Mouse (Mus musculus) lung, adult 2 months (tissue): ENCODE data around the gene Olfr693. TPM values are rescaled to one million over a fixed set of nuclear protein-coding genes. Genes with fewer than 3 reads are reported as not detected.

Experiments used
- DNase-seq: peaks from one replicate; pipeline ENCODE4 v3.0.0; 2022
- H3K4me1 ChIP-seq: fragments of 200-500 bp; 2 replicates; pipeline ENCODE4 v1.6.1; 2011; ENCODE audit warnings: low read length; ENCODE audit not compliant: control insufficient read depth, insufficient read depth
- H3K4me3 ChIP-seq: fragments of 200-500 bp; replicated peaks from 2 replicates; pipeline ENCODE3; 2011; ENCODE audit warnings: low read depth, mild to moderate bottlenecking, control low read depth, low read length; ENCODE audit errors: extremely low read depth
- CTCF ChIP-seq: fragments of 200-500 bp; IDR thresholded peaks from 2 replicates; pipeline ENCODE4 v1.5.1; 2011; ENCODE audit warnings: mild to moderate bottlenecking, low read length, control low read depth; ENCODE audit not compliant: insufficient read depth
- POLR2A ChIP-seq: fragments of 200-500 bp; IDR thresholded peaks from 2 replicates; pipeline ENCODE4 v1.6.1; 2011; ENCODE audit warnings: low read depth, mild to moderate bottlenecking, control low read depth, low read length, borderline replicate concordance; ENCODE audit errors: extremely low read depth
- WGBS: fragments of 180-500 bp; shearing (Covaris S2); methylation state at CpG from one replicate; pipeline ENCODE4 v1.1.7; 2018; 5-methylcytosine and 5-hydroxymethylcytosine counted together
- polyA plus RNA-seq: library from polyadenylated mRNA; depleted of rRNA; stranded (reverse); fragments of >200 nt; gene quantifications from 2 replicates; pipeline ENCODE4 v1.2.3, GENCODE M21; 2012; rRNA removed

Gene Olfr693
- polyA plus RNA-seq, 1 experiment, result not detected

DNA sequence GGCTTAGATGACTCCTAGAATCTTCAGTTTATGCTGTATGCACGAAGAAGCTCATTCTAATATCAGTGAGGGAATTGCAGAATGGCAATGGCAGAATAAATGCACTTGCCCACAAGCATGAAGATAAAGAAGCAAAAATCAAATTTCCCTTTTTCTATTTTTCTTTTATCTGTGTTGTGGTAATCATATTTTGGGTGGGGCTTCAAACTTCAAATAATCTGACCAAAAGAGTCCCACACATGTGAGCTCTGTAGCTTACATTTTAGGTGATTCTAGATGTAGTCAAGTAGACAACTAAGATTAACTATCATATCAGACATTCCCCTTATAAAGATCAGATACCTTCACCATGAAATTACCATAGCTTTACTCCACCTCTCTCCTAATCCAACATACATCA lies 30.6 kb downstream of the Olfr693 start:
- DNase-seq, result no peak
- WGBS, result 59% methylated on average over 1 of the region's 1 CpGs
- TF ChIP-seq POLR2A (no peak), CTCF (no peak)
- H3K4me1 ChIP-seq, result no peaks in the 10 kb centered on the region
- H3K4me3 ChIP-seq, result no peak overlapping the region

- H3K4me3 ChIP-seq, result no peak overlapping the region
- no peak for DNase-seq
- TF ChIP-seq CTCF, result no peak
- TF ChIP-seq POLR2A, result no peak
- WGBS, result 88% methylated on average over 1 of the region's 1 CpGs
- no peaks in the 10 kb centered on the region for H3K4me1 ChIP-seq
Measured at GRCm38 (mm10) chr7:106645261-106645660, 35.1 kb downstream of the Olfr693 start.

GRCm38 (mm10) chr7:106644222-106644870 lies 36.0 kb downstream of the Olfr693 start:
- no peak for TF ChIP-seq CTCF
- TF ChIP-seq POLR2A, result peak; percentile 42; the same call in 1 of the 2 replicates
- no peak for DNase-seq
- Histone ChIP-seq H3K4me1 (no peaks in the 10 kb centered on the region), H3K4me3 (peak overlapping the region; percentile 49)
- WGBS, result 48% methylated on average over 3 of the region's 3 CpGs

- TF ChIP-seq CTCF (no peak), POLR2A (no peak)
- Histone ChIP-seq H3K4me1 (no peaks in the 10 kb centered on the region), H3K4me3 (no peak overlapping the region)
- 52% methylated on average over 1 of the region's 1 CpGs for WGBS
- no peak for DNase-seq
Measured at GRCm38 (mm10) chr7:106640839-106641238, 39.5 kb downstream of the Olfr693 start.

GRCm38 (mm10) chr7:106635560-106635959 lies 44.8 kb downstream of the Olfr693 start:
- TF ChIP-seq CTCF, result no peak
- TF ChIP-seq POLR2A, result no peak
- H3K4me3 ChIP-seq, result no peak overlapping the region
- DNase-seq, result no peak
- WGBS, result 69% methylated on average over 4 of the region's 4 CpGs
- H3K4me1 ChIP-seq, result no peaks in the 10 kb centered on the region

Other genes starting within 250 kb of the Olfr693 start
- gene Olfr694, start 11.2 kb upstream of the Olfr693 start, polyA plus RNA-seq, result not detected in 2 replicates
- not detected in 2 replicates for gene Olfr695, start 35.8 kb upstream of the Olfr693 start, polyA plus RNA-seq
- not detected in 2 replicates for gene Olfr697, start 61.9 kb upstream of the Olfr693 start, polyA plus RNA-seq
- not detected in 2 replicates for gene Olfr698, start 74.8 kb upstream of the Olfr693 start, polyA plus RNA-seq
- not detected in 2 replicates for gene Olfr699, start 112.6 kb upstream of the Olfr693 start, polyA plus RNA-seq
- gene Olfr700, start 128.2 kb upstream of the Olfr693 start, polyA plus RNA-seq, result not detected in 2 replicates
- not detected in 2 replicates for gene Olfr701, start 133.5 kb upstream of the Olfr693 start, polyA plus RNA-seq
- gene Olfr702, start 153.3 kb upstream of the Olfr693 start, polyA plus RNA-seq, result not detected in 2 replicates
- gene Olfr703, start 162.8 kb upstream of the Olfr693 start, polyA plus RNA-seq, result not detected in 2 replicates
- not detected in 2 replicates for gene Olfr704, start 182.6 kb upstream of the Olfr693 start, polyA plus RNA-seq
- gene Olfr705, start 196.3 kb upstream of the Olfr693 start, polyA plus RNA-seq, result not detected in 2 replicates
- not detected in 2 replicates for gene Olfr706, start 207.6 kb upstream of the Olfr693 start, polyA plus RNA-seq
- not detected in 2 replicates for gene Olfr707, start 220.7 kb upstream of the Olfr693 start, polyA plus RNA-seq
- not detected in 2 replicates for gene Olfr1532-ps1, start 227.4 kb upstream of the Olfr693 start, polyA plus RNA-seq